In genomic region chr13:117220501-117221321, GRCm38 (mm10) we compare ENCODE assay signal across 8 mouse cellular contexts. TPM values are rescaled to one million over a fixed set of nuclear protein-coding genes. Genes with fewer than 3 reads are reported as not detected.
DNase-seq lines count a peak whose midpoint lies in the region; ATAC-seq and TF ChIP-seq lines count a peak whose summit lies in the region.

Gene Gm17509 (minus strand): TSS chr13:117221075.

- H3K27me3 ChIP-seq in forebrain, embryonic 13.5 days, result no peaks in the 10 kb centered on the region
- H3K27me3 ChIP-seq in hindbrain, embryonic 10.5 days (ENCODE audit: insufficient read depth, poor library complexity, severe bottlenecking), result no peaks in the 10 kb centered on the region; the same call in 1 of the 2 replicates
- peaks cover 6% of the 10 kb centered on the region for H3K27me3 ChIP-seq in lung, postnatal 0 days (replicated peaks; ENCODE audit: insufficient read depth, low read length)

- peak within 1 kb of the TSS; percentile 77 for H3K4me3 ChIP-seq in forebrain, embryonic 13.5 days
- peak within 1 kb of the TSS; percentile 82 for H3K4me3 ChIP-seq in hindbrain, embryonic 10.5 days
- peak within 1 kb of the TSS; percentile 50 for H3K4me3 ChIP-seq in lung, postnatal 0 days (ENCODE audit: low read depth, low read length)
- peak within 1 kb of the TSS; percentile 66 for H3K4me3 ChIP-seq in olfactory bulb, adult 2 months (ENCODE audit: insufficient read depth, low read depth, low read length)

- peak within 1 kb of the TSS; percentile 85 for H3K9ac ChIP-seq in forebrain, embryonic 13.5 days
- H3K9ac ChIP-seq in lung, postnatal 0 days (replicated peaks; ENCODE audit: low read depth), result peak within 1 kb of the TSS; percentile 3

- H3K9me3 ChIP-seq in forebrain, embryonic 13.5 days (replicated peaks), result no peaks in the 10 kb centered on the region
- H3K9me3 ChIP-seq in hindbrain, embryonic 10.5 days, result no peaks in the 10 kb centered on the region
- no peaks in the 10 kb centered on the region for H3K9me3 ChIP-seq in lung, postnatal 0 days (ENCODE audit: low read length)

- TF ChIP-seq EP300 in lung, postnatal 0 days (IDR thresholded peaks at IDR 0.05), result no peak

- TF ChIP-seq POLR2A in olfactory bulb, adult 2 months (IDR thresholded peaks at IDR 0.05; ENCODE audit: insufficient read depth, low read depth, low read length), result no peak

- peak; percentile 94 for ATAC-seq in forebrain, embryonic 13.5 days
- peak; percentile 72 for ATAC-seq in lung, postnatal 0 days

- WGBS in forebrain, embryonic 13.5 days, result under 1% methylated on average over 67 of the region's 67 CpGs
- under 1% methylated on average over 67 of the region's 67 CpGs for WGBS in hindbrain, embryonic 10.5 days
- WGBS in lung, postnatal 0 days, result under 1% methylated on average over 61 of the region's 67 CpGs
- WGBS in olfactory bulb, adult 2 months, result under 1% methylated on average over 67 of the region's 67 CpGs

- H3K27ac ChIP-seq in forebrain, embryonic 13.5 days, result peak within 1 kb of the TSS; percentile 44
- H3K27ac ChIP-seq in hindbrain, embryonic 10.5 days, result peak within 1 kb of the TSS; percentile 98
- H3K27ac ChIP-seq in lung, postnatal 0 days (ENCODE audit: low read length), result peak within 1 kb of the TSS; percentile 70
- H3K27ac ChIP-seq in olfactory bulb, adult 2 months (ENCODE audit: insufficient read depth, low read depth, low read length), result no peak within 1 kb of the TSS

- H3K4me2 ChIP-seq in forebrain, embryonic 13.5 days, result peak within 1 kb of the TSS; percentile 77
- H3K4me2 ChIP-seq in lung, postnatal 0 days (replicated peaks; ENCODE audit: low read depth, low read length), result peak within 1 kb of the TSS; percentile 69

- TF ChIP-seq CTCF in lung, postnatal 0 days (IDR thresholded peaks at IDR 0.05), result no peak
- no peak for TF ChIP-seq CTCF in olfactory bulb, adult 2 months (IDR thresholded peaks at IDR 0.05; ENCODE audit: insufficient read depth, low read depth, low read length)

- peaks cover 11% of the 10 kb centered on the region; the same call in 1 of the 2 replicates for H3K4me1 ChIP-seq in forebrain, embryonic 13.5 days
- H3K4me1 ChIP-seq in hindbrain, embryonic 10.5 days (replicated peaks), result peaks cover 55% of the 10 kb centered on the region
- no peaks in the 10 kb centered on the region for H3K4me1 ChIP-seq in lung, postnatal 0 days (ENCODE audit: insufficient read depth, low read depth, low read length)
- peaks cover 2% of the 10 kb centered on the region; the same call in 1 of the 2 replicates for H3K4me1 ChIP-seq in olfactory bulb, adult 2 months (ENCODE audit: control insufficient read depth, insufficient read depth, low read length)

- H3K36me3 ChIP-seq in forebrain, embryonic 13.5 days (ENCODE audit: poor library complexity, severe bottlenecking), result no peaks in the 10 kb centered on the region
- peaks cover 4% of the 10 kb centered on the region; the same call in 1 of the 2 replicates for H3K36me3 ChIP-seq in hindbrain, embryonic 10.5 days
- H3K36me3 ChIP-seq in lung, postnatal 0 days (ENCODE audit: insufficient read depth, low read length), result no peaks in the 10 kb centered on the region

- DNase-seq in Muller cell, postnatal 12 days (ENCODE audit: inconsistent ontology term), result peak; percentile 72
- DNase-seq in c-Kit-positive CD71-positive TER-119-positive erythroid progenitor cells, embryonic 14.5 days (ENCODE audit: low spot score), result peak; percentile 45
- DNase-seq in hindbrain, embryonic 10.5 days (ENCODE audit: low spot score), result peak; percentile 84
- peak; percentile 47 to 56 for DNase-seq in layer of hippocampus, postnatal 25 days (ENCODE audit: extremely low spot score in 1 of 2, low spot score in 1 of 2)
- DNase-seq in lung, postnatal 0 days (ENCODE audit: low spot score), result peak; percentile 67
- DNase-seq in thymus, postnatal 14 days, result peak; percentile 87

RNA-seq across cellular contexts. Expression of gene Gm17509, which starts in this region (rescaled TPM):
- 0.59 and 0.64 TPM in 2 replicates for polyA plus RNA-seq in forebrain, embryonic 13.5 days (2015; fragmentation: Nextera tagmentation; extraction: Ambion mirVana)
- 0.91 and 0.93 TPM in 2 replicates for polyA plus RNA-seq in hindbrain, embryonic 10.5 days (2016; fragmentation: Nextera tagmentation; extraction: Ambion mirVana)
- total RNA-seq in layer of hippocampus, postnatal 25 days (2021), result 1 to 10 TPM in 1 of 2 experiments, under 1 TPM in 1; 0.94 to 2.1 TPM
- 0.08 and 0.10 TPM in 2 replicates for polyA plus RNA-seq in lung, postnatal 0 days (2015; fragmentation: Nextera tagmentation; extraction: Ambion mirVana)
- polyA plus RNA-seq in olfactory bulb, adult 2 months (2012; ENCODE audit: insufficient read depth, insufficient read length, low replicate concordance, missing spikeins), result not detected in 2 replicates

Comparison
In these comparisons a context has a peak if more than half of its experiments do, and no peak if none do; other contexts are left out.
1. Peak in ATAC-seq, H3K4me3 ChIP-seq, H3K27ac ChIP-seq, H3K9ac ChIP-seq and H3K4me2 ChIP-seq in forebrain, embryonic 13.5 days; RNA of the gene not detected or under 1 TPM.
2. Peak in DNase-seq, H3K4me3 ChIP-seq and H3K27ac ChIP-seq in hindbrain, embryonic 10.5 days; RNA of the gene not detected or under 1 TPM.
3. Peak in DNase-seq, ATAC-seq, H3K4me3 ChIP-seq, H3K27ac ChIP-seq, H3K9ac ChIP-seq and H3K4me2 ChIP-seq in lung, postnatal 0 days; RNA of the gene not detected or under 1 TPM.